Mouse (Mus musculus) natural killer cell, adult 2 months (primary cell): ENCODE results near the gene Tmem119.
A peak's percentile ranks its signal among the peaks of the same experiment; 100 is the strongest.
"Not testable (repeated sequence)": the region's sequence is repeated elsewhere in the genome, so short reads cannot be mapped to it uniquely, and the experiment has no call there.

ENCODE experiments used
- DNase-seq, 2 experiments: peaks; one replicate each; pipeline ENCODE4 v3.0.0; 2022; ENCODE audit warnings: low spot score in 2 of 2

Tmem119 gene

DNA sequence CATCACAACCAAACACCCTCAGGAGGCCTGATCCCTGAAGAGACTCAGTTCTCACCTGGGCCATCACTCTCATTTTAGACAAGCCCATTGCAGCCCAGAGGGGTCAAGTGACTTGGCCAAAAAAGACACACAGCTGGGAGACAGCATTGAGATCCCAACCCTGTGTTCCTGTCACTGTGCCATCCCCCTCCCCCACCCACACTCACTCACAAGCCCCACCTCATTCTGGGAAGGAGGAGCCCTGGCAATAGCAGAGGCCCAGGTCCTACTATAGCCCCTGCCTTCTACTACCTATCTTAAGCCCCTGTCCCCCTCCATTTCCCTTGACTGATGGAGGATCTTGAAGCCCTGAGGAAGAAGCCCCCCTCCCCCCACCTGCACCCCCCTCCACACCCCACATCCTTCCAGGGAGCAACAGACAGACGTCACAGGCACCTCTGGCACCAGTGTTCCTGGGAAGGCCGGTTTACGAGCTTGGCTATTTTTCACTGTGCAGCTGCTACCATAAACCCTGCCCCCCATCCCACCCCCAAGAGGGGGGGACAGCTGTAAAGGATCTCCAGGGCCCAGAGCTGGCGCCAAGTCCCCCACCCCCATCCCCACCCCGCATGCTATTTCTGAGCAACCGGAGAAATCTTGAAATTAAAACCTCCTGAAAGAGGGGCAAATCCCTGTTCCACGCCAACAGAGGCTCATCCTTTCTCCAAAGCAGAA, 11.1 kb downstream of the Tmem119 start:
- no peak for DNase-seq

DNA sequence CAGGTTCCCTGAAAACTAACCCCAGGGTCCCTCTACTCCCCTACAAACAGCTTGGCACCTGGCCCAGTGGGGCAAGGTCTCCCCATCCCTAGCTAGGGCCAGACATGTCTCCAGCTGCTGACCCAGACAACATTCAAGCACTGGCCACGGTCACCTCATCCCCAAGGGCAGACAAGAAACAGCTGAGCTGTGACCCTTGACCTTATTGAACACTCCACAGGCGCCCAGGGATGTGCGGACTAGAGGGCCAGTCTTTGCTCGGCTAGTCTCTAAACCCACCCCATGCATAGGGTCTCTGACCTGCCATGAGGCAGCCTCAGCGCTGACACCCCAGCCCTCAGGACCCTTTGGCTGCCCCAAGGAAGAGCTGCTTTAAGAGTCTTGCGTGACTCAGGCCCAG, 11.7 kb downstream of the Tmem119 start:
- DNase-seq: no peak

DNA sequence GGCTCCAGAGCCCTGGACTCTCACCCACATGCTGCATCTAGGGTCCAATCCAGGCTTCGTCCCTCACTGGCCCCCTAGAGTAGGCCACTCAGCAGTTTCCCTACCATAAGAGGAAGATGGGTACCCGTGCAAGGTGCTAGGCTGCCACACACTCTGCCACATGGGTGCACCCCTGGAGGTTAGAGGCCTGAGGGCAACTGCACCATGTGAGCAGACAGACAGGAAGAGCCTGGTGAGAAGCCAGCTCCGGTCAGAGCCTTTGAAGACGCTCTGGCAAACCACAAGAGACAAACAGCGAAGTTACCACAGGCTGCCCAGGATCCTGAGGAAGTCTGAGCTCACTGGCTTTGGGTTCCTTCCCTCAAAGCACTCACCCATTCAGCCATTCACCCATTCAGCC, 13.3 kb downstream of the Tmem119 start:
- DNase-seq: peak; percentile 42 to 53

DNA sequence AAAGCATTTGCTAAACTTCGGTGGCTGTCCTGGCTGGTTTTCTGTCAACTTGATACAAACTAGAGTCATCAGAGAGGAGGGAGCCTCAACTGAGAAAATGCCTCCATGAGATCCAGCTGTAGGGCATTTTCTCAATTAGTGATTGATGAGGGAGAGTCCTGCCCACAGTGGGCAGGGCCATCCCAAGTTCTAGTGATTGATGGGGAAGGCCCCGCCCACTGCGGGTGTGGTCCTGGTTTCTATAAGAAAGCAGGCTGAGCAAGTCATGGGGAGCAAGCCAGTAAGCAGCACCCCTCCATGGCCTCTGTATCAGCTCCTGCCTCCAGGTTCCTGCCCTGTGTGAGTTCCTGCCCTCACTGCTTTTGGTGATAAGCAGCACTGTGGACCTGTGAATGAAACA, 16.2 kb downstream of the Tmem119 start:
- not testable (repeated sequence) for DNase-seq

DNA sequence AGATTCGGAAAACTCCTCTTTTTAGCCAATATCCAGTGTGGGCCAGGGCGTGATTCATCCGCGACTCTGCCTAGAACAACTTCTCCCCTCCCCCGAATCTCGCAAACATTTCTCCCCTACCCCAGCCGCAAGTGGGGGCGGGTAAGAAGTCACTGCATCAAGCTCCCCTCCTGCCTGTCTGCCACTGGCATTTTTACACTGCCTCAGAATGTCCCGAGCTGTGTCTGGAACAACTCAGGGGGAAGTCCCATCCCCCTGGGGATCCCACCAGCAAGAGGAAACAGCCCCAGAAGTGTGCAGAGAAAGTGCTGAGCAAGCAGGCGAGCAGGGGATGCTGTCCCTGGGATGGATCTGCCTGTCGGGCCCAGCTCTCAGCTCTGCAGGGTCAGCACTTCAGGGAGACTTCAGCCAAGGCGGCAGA, 16.7 kb downstream of the Tmem119 start:
- DNase-seq: peak in 1 of 2 experiments; percentile 28

DNA sequence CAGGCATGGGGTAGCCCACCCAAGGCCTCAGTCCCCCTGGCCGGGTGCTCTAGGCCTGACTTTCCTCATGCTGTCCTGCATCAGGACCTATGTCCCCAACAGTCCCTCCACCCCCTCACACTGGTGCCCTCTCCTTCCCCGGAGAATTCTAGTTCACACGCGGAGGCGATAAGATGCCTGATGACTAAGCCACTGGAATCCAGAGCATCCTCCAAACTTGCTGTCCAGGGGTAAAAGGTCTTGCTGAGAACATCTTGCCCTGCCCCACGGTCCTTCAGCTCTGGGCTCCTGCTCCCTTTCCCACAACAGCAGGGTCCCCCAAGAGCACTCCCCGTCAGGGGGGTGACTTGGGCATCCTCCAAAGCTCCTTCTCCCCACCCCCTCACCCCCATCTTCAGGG, 17.7 kb downstream of the Tmem119 start:
- no peak for DNase-seq

DNA sequence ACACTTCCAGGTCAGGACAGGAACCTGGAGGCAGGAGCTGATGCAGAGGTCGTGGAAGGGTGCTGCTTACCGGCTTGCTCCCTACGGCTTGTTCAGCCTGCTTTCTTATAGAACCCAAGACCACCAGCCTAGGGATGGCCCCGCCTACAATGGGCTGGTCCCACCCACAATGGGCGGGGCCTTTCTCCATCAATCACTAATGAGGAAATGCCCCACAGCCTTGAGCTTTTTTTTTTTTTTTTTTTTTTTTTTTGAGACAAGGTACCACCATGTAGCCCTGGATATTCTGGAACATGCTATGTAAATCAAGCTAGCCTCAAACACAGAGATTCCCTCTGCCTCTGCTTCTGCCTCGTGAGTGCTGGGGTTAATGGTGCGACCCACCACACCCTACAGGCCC, 18.4 kb downstream of the Tmem119 start:
- DNase-seq: no peak

DNA sequence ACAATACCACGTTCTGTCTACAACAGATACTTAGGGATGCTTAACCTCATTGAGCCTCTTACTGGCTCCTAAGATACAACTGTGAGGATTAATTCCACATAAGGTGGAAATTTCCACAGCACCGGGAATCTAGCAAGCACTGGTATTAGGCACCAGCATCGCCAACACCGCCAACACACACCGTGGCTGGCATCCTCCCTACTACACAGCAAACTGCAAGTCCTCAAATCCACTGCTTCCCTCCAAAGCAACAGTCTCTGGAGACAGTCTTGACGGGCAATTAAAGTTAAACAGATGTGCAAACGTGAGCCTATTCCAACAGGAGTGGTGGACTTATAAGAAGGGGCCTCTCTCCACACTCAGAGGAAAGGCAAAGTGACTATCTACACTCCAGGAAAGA, 19.1 kb downstream of the Tmem119 start:
- DNase-seq: no peak

DNA sequence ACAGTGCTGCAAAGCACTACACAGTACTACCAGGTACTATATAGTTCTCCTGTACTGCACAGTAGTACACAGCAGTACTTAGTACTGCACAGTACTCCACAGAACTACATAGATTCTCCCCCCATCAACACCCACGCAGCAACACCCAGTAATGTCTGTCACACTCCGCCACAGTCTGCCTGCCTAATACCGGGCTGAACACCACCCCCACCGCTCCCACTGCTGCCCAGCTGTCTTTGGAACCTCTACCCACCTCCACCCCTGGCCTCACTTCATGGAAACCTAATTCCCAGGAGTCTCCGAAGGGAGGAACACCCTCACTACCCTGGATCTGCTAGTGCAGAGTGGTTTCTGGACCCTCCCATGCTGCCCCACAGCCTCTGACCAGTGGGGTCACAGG, 19.6 kb downstream of the Tmem119 start:
- DNase-seq: no peak

DNA sequence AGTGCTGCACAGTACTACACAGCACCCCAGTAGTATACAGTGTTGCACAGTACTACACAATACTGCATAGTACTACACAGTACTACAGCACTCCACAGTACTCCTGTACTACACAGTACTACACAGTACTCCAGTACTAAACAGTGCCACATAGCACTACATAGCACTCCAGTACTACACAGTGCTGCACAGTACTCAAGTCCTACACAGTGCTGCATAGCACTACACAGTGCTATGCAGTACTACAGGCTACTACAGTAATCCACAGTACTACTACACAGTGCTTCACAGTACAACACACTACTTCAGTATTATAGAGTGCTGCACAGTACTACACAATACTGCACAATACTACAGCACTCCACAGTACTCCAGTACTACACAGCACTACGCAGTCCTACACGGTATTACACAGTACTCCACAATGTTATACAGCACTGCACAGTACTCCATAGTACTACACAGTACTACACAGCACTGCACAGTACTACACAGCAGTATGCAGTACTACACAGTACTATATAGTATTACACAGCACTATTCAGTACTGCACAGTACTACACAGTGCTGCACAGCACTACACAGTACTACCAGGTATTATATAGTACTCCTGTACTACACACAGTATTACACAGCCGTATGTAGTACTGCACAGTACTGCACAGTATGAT, 20.1 kb downstream of the Tmem119 start:
- no peak for DNase-seq

DNA sequence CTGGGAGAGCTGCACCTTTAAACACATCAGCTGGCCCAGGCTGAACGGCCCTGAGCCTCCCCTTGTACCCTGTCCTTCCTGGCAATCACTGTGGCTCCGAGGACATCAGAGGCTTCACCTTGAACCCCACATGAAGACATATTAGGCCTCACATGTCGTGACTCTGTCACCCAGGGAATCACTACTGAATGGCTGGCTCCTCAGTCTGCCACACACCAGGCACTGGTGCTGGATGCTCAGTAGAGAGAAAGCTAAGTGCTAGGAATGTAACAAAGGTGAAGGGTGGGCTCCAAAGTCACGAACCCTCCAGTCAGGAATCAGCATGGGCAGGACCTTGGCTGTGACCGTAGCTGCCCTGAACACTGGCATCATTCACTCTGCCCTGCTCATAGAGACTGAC, 20.7 kb downstream of the Tmem119 start:
- DNase-seq: no peak

DNA sequence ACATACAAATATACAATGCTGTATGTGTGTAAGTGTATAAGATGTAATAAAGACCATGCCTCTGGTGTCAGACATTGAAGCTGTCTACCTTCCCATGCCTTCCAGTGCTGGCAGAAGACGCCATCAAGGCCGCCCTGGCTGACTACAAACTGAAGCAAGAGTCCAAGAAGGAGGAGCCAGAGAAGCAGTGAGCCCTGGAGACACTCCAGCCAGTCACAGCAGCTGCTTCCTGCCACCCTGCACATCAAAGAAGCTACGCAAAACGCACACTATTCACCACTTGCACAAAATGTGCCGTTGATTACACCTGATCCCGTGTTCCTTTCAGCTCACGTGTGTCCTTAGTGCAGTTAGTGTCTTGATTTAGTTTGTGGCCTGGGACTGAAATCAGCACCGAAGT, 22.6 kb downstream of the Tmem119 start:
- peak in 1 of 2 experiments; percentile 28 for DNase-seq

DNA sequence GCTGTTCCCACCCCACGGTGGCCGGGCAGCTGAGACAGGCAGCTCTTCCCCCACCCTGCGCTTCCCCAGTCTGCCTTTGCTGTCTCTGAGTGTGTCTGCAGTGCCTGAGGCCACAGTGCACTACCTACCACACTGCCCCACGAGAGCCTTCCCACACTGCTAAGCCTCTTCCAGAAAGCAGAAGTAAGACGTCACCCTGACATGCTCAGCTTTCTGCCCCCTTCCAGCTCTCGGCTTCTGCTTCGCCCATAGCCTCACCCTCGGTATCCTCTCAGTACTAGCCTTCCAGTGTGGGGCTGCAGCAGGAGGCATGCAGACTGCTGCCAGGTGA, 23.5 kb downstream of the Tmem119 start:
- DNase-seq: peak in 1 of 2 experiments; percentile 65

DNA sequence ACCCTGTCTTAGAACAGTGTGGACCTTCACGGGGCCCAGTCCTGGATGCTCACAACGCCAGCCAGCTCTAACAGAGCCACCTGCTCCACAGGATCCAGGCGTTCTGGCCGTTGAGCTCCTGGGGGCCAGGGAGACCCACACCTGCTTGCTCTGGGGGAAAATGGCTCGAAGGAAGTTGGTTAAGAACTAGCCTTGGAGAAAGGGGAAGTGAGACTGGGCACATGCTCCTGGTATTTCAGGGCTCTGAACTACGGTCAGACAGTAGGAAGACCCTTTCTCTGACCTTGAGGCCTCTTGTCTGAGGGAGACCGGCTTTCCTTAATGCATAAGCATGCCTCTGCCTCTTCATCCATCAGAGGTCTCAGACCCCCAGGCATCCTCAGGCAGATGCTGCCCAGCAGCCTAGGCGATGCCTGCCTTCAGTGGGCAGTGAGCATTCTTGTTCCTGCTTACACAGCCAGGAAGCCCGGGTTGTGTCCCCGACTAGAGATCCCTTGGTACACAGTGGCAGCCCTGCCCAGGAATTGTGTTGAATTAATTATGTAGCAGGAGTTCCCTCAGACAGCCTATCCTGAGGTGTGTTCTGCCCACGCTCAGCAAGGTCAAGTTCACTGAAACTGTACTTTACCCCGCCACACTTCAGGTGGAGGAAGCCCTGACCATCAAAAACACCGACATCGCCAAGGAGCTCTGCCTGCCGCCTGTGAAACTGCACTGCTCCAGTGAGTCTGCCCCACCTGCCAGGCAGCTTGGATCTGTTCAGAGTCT, 24.0 kb downstream of the Tmem119 start:
- peak in 1 of 2 experiments; percentile 25 for DNase-seq

DNA sequence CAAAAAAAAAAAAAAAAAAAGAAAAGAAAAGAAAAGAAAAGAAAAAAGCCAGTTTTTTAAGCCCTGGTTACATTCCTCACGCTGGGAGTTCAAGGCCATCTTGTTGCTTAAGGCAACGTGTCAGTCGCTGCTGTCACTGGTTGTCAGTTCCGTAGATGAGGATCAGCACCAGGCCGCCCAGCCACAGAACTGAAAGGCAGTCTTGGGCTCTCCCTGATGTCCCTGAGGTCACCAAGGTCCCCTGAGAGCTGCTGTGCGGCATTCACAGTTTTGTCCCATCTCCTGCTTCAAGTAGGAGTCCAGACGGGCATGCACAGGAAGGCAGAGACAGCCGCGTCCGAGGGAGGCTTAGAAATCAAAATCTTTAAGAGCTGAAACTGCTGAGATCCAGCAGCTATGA, 24.7 kb downstream of the Tmem119 start:
- no peak for DNase-seq

DNA sequence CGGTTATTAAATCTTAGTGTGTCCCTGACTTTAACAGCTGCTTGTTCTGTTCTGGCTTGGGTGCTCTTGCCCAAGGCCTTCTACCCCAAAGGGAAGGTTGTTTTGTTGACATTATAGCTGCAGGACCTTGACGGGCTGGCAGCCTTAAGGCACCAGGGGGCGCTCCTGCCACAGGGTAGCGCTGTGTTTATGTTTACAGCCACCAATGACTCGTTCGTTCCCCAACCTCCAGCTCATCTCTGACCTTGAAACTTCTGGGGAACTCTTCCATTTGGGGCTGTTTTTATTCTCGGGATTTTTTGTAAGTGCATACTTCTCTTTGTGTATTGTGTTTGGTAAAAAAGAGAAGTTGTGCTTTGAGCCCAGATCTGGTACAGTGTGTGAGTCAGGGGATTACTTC, 26.7 kb downstream of the Tmem119 start:
- DNase-seq: peak; percentile 87 to 93

DNA sequence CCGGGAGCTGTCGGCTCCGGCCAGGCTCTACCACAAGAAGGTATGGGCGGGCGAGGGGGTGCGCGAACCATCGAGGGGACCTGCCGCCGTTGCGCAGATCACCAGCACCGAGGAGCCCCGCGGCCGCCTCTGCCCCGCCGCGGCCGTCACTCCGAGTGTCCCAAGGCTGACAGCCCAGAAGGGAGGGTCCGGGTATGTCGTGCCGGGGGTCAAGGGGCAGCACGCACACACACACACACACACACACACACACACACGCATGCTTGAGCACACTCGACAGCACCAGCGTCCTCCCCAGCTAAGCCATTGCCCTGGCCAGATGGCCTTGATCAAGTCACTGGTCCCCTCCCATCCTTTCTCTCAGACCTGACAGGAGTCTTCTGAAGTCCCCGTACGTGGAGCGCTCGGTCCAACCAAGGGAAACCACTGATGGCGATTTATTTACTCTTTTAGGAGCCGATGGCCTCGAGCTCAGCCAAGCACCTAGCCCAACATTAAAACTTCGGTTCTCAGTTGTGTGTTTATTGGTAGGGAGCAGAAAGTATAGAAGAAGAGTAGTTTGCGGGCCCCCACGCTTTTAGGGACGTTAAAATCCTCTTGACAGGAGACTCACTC, 27.3 kb downstream of the Tmem119 start:
- no peak for DNase-seq

DNA sequence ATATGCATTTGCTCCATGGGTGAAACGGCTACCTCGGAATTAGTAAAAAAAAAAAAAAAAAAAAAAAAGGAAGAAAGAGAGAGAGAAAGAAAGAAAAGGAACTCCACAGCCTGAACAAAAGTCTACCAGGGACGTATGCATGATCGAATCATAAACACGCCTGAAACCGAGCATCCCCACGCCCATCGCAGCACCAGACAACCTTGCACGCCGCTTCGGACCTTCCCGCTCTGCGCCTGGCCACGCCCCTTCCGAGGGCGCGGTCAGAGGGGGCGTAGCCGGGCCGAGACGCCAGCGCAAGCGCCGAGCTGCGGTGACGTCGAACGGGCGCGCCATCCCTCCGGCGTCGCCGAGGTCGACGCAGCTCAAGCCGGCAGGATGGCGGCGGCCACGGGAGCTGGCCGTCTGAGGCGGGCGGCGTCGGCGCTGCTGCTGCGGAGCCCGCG, 27.8 kb downstream of the Tmem119 start, which contains the start of the genes Sart3 and Iscu:
Sart3 (minus strand) TSS at position 61 of the 446 bp plus-strand sequence.
Iscu (plus strand) TSS at position 299 of the 446 bp plus-strand sequence.
- DNase-seq: peak; percentile 92 to 95

DNA sequence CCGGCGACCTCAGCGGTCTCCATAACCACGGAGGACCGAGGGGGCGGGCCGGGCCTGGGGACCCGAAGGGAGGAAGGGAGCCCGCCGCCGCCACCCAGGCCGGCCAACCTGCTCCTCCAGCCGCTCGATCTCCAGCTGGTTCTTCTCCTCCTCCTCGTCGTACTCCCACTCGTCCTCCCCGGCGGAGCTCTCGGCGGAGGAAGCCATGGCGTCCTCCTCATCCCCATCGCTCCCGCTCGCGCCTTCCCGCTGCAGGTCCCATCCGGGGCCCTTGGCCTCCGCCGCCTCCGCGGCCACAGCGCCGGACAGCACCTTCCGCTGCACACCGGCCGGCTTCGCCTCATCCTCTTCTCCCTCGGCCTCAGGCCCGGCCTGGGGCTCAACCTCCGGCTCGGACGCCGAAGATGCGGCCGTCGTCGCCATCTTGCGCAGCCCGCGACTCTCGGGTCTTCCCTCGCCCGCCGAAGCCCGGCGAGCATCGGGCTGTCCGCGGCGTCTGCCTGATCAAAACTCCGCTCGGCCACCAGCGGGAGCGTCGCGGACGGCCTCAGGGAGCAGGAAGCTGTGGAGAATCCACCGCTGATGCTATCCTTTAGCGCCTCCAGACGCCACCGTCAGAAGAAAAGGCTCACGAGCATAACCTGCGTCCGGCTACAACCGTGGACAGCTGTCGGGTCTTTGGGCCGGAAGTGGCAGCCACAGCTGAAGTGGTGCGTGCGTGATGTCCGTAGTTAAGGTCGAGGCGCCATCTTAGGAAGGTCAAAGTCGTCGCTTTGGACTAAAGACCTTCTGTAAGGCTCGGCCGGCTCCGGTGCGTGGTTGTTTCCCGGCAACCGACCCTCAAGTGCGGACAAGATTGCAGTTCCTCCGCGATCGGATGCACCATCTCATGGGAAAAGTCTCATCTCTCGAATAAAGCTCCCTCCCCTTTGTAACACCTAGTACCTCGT, 28.8 kb downstream of the Tmem119 start:
- DNase-seq: peak; percentile 89 to 91

DNA sequence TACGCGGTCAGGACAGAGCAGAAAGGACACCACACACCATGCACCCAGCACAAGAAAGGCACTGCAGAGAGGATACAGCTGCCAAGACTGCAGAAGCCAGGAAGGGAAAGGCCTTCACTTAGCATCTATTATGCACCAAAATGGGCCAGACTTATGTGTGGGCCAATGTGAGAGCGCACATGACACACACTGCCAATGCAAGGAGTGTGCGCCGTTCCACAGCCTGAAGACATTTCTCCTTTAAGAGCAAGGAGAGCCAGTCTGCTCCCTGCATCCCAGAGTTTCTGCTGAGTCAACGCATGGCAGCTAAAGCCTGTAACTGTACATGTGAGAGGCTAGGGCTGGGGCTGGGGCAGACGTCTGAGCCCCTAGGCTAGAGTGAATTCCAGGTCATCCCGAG, 31.5 kb downstream of the Tmem119 start:
- DNase-seq: no peak
